Mouse (Mus musculus) hindbrain, embryonic 11.5 days (tissue): ENCODE results near the gene Agap3. TPM values are rescaled to one million over a fixed set of nuclear protein-coding genes. Genes with fewer than 3 reads are reported as not detected.

ENCODE experiments used
- ATAC-seq: fragments of 200-750 bp; cut with Nextera tagmentation; 2 replicates; pipeline ENCODE4 v1.8.0; 2017; ENCODE audit warnings: mild to moderate bottlenecking, moderate TSS enrichment, moderate library complexity; ENCODE audit not compliant: low FRiP score
- DNase-seq: peaks from one replicate; pipeline ENCODE4 v3.0.0-alpha.2; 2015; ENCODE audit warnings: low spot score
- H3K27ac ChIP-seq: fragments of 300-500 bp; sonication (generic); 2 replicates; pipeline ENCODE4 v1.5.1; 2014; ENCODE audit warnings: mild to moderate bottlenecking, low read depth, low read length
- H3K27me3 ChIP-seq: fragments of 300-500 bp; sonication (generic); 2 replicates; pipeline ENCODE4 v1.6.1; 2014; ENCODE audit warnings: mild to moderate bottlenecking, low read length, moderate library complexity, mixed read lengths; ENCODE audit not compliant: control insufficient read depth, insufficient read depth
- H3K36me3 ChIP-seq: fragments of 300-500 bp; sonication (generic); 2 replicates; pipeline ENCODE4 v1.6.1; 2014; ENCODE audit warnings: mild to moderate bottlenecking, low read length, moderate library complexity, mixed read lengths; ENCODE audit not compliant: control insufficient read depth, insufficient read depth
- H3K4me1 ChIP-seq: fragments of 300-500 bp; sonication (generic); replicated peaks from 2 replicates; pipeline ENCODE4 v1.6.1; 2014; ENCODE audit warnings: low read length, mixed read lengths; ENCODE audit not compliant: control insufficient read depth, insufficient read depth
- H3K4me2 ChIP-seq: fragments of 300-500 bp; sonication (generic); replicated peaks from 2 replicates; pipeline ENCODE4 v1.6.1; 2014; ENCODE audit warnings: mild to moderate bottlenecking, low read depth, low read length
- H3K4me3 ChIP-seq: fragments of 300-500 bp; sonication (generic); 2 replicates; pipeline ENCODE4 v1.5.1; 2014; ENCODE audit warnings: low read depth, low read length
- H3K9ac ChIP-seq: fragments of 300-500 bp; sonication (generic); 2 replicates; pipeline ENCODE4 v1.6.1; 2014; ENCODE audit warnings: low read depth, low read length
- H3K9me3 ChIP-seq: fragments of 300-500 bp; sonication (generic); 2 replicates; pipeline ENCODE4 v1.6.1; 2016; ENCODE audit warnings: low read length; ENCODE audit not compliant: control insufficient read depth
- WGBS: fragments of 180-500 bp; shearing (Covaris S2); extraction: QIAGEN DNeasy Blood & Tissue Kit; methylation state at CpG from one replicate; pipeline ENCODE4 v1.1.7; 2014; 5-methylcytosine and 5-hydroxymethylcytosine counted together
- polyA plus RNA-seq: library from polyadenylated mRNA; unstranded; fragments of >200 nt; fragmentation: Nextera tagmentation; extraction: Ambion mirVana; gene quantifications from 2 replicates; pipeline ENCODE4 v1.2.1, GENCODE M21; 2014

Agap3 gene
- polyA plus RNA-seq, 1 experiment from 2014 or later: 38.8 TPM

GRCm38 (mm10) chr5:24537618-24538017, 85.6 kb downstream of the Agap3 start:
- Histone ChIP-seq H3K9me3 (no peaks in the 10 kb centered on the region), H3K4me2 (no peak overlapping the region), H3K36me3 (no peaks in the 10 kb centered on the region), H3K9ac (no peak overlapping the region), H3K27me3 (no peaks in the 10 kb centered on the region), H3K4me3 (no peak overlapping the region), H3K27ac (no peak overlapping the region), H3K4me1 (no peaks in the 10 kb centered on the region; the same call in 1 of the 2 replicates)
- no peak for ATAC-seq
- DNase-seq: no peak
- 66% methylated on average over 16 of the region's 16 CpGs for WGBS

DNA sequence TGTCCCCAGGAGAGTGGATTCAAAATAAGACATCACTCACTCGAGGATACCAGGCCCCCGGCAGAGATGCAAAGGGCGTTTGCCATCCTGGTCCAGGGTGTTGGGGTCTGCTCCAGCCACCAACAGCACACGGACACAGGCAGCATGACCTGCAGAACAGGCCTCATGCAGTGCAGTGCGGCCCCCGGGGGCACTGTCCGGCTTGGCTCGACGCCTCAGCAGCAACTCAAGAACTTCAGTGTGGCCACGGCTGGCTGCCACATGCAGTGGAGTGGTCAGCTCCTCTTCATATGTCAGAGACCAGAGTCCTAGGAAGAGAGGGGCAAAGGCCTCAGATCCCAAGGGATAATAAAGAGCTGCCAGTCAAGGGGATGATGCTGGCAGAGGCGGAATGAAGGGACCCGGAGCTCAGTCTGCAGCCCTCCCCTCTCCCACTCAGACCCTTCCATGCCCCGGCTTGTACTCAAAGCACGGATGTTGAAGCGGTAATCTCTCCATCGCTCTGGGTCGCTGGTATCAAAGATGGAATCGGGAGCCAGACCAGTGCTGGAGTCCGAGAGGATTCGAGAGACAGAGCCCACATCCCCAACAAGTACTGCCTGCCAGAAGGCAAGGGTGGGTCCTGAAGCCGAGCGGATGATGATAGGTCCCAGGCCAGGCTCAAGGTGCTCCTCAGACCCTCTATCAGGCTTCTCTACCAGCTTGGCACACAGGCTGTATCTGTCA, 87.8 kb downstream of the Agap3 start:
- Histone ChIP-seq H3K27ac (no peak overlapping the region), H3K4me2 (no peak overlapping the region), H3K36me3 (no peaks in the 10 kb centered on the region), H3K4me3 (no peak overlapping the region), H3K4me1 (no peaks in the 10 kb centered on the region; the same call in 1 of the 2 replicates), H3K9ac (no peak overlapping the region), H3K27me3 (no peaks in the 10 kb centered on the region), H3K9me3 (no peaks in the 10 kb centered on the region)
- WGBS: 79% methylated on average over 22 of the region's 22 CpGs
- DNase-seq (no peak), ATAC-seq (no peak)

- no peaks in the 10 kb centered on the region; the same call in 1 of the 2 replicates for H3K4me1 ChIP-seq
- H3K4me3 ChIP-seq: no peak within 1 kb of the TSS
- WGBS: 48% methylated on average over 14 of the region's 14 CpGs
- H3K9ac ChIP-seq: no peak within 1 kb of the TSS
- H3K36me3 ChIP-seq: no peaks in the 10 kb centered on the region
- no peaks in the 10 kb centered on the region for H3K27me3 ChIP-seq
- no peaks in the 10 kb centered on the region for H3K9me3 ChIP-seq
- H3K27ac ChIP-seq: no peak within 1 kb of the TSS
- ATAC-seq: no peak
- DNase-seq: no peak
- no peak within 1 kb of the TSS for H3K4me2 ChIP-seq
These were observed 88.6 kb downstream of the Agap3 start, which contains the start of gene Asb10 for GRCm38 (mm10) chr5:24540387-24541143. Asb10 (minus strand) TSS chr5:24540978.

GRCm38 (mm10) chr5:24541144-24541569, 89.2 kb downstream of the Agap3 start:
- H3K4me2 ChIP-seq: no peak overlapping the region
- DNase-seq: no peak
- no peaks in the 10 kb centered on the region for H3K36me3 ChIP-seq
- no peaks in the 10 kb centered on the region for H3K9me3 ChIP-seq
- H3K27me3 ChIP-seq: no peaks in the 10 kb centered on the region
- H3K4me3 ChIP-seq: no peak overlapping the region
- no peak overlapping the region for H3K9ac ChIP-seq
- H3K4me1 ChIP-seq: no peaks in the 10 kb centered on the region; the same call in 1 of the 2 replicates
- WGBS: 45% methylated on average over 6 of the region's 6 CpGs
- H3K27ac ChIP-seq: no peak overlapping the region
- no peak for ATAC-seq

GRCm38 (mm10) chr5:24542643-24543042, 90.7 kb downstream of the Agap3 start:
- 78% methylated on average over 7 of the region's 7 CpGs for WGBS
- Histone ChIP-seq H3K27ac (no peak overlapping the region), H3K27me3 (no peaks in the 10 kb centered on the region), H3K9me3 (no peaks in the 10 kb centered on the region), H3K4me1 (no peaks in the 10 kb centered on the region; the same call in 1 of the 2 replicates), H3K9ac (no peak overlapping the region), H3K4me2 (no peak overlapping the region), H3K4me3 (no peak overlapping the region), H3K36me3 (no peaks in the 10 kb centered on the region)
- DNase-seq: no peak
- no peak for ATAC-seq

GRCm38 (mm10) chr5:24550598-24551316, 98.8 kb downstream of the Agap3 start:
- Histone ChIP-seq H3K27me3 (peaks cover 2% of the 10 kb centered on the region; the same call in 1 of the 2 replicates), H3K4me1 (peaks cover 7% of the 10 kb centered on the region), H3K9ac (peak overlapping the region; percentile 15; the same call in 1 of the 2 replicates), H3K36me3 (no peaks in the 10 kb centered on the region), H3K4me3 (no peak overlapping the region), H3K27ac (peak overlapping the region; percentile 10; the same call in 1 of the 2 replicates), H3K9me3 (no peaks in the 10 kb centered on the region), H3K4me2 (0 out of 2 replicates have a peak overlapping the region, but pooled peaks have one; percentile 21)
- WGBS: 33% methylated on average over 21 of the region's 26 CpGs
- ATAC-seq: peak; percentile 77
- peak; percentile 55 for DNase-seq

DNA sequence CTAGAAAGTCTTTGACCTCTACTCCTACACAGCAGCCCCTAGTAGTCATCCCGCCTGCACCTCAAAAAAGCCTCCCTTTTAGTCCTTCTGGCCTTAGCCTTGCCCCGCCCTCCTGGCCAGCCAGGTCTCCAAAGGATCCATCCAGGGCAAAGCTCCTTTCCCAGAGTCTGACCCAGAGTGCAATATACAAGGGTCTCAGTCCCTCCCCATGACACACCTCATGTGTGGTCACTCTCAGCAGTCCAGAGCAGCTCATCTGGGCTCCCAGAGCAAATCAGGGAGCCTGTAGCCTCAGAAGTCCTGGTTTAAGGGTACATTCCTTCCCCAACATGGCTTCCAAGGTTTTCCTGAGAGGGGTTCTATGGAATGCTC, 99.3 kb downstream of the Agap3 start:
- DNase-seq (no peak), ATAC-seq (no peak; the same call in none of the 2 replicates)
- no peaks in the 10 kb centered on the region for H3K36me3 ChIP-seq
- no peaks in the 10 kb centered on the region for H3K9me3 ChIP-seq
- peaks cover 7% of the 10 kb centered on the region for H3K4me1 ChIP-seq
- 40% methylated on average over 2 of the region's 2 CpGs for WGBS
- no peak overlapping the region for H3K4me2 ChIP-seq
- H3K9ac ChIP-seq: peak overlapping the region; percentile 15; the same call in 1 of the 2 replicates
- peak overlapping the region; percentile 10; the same call in 1 of the 2 replicates for H3K27ac ChIP-seq
- no peak overlapping the region for H3K4me3 ChIP-seq
- H3K27me3 ChIP-seq: peaks cover 2% of the 10 kb centered on the region; the same call in 1 of the 2 replicates
